Mouse (Mus musculus) WW6 (cell line): Measurements from ENCODE around the gene D730048I06Rik.
"Not testable (repeated sequence)": the region's sequence is repeated elsewhere in the genome, so short reads cannot be mapped to it uniquely, and the experiment has no call there.

Source experiments
- DNase-seq: peaks from one replicate; pipeline ENCODE4 v3.0.0-alpha.2; 2013; ENCODE audit warnings: low read depth, low spot score

The D730048I06Rik gene

GRCm38 (mm10) chr9:35790001-35790400, at the start of gene D730048I06Rik, which contains the start of gene Gm27235:
Gene D730048I06Rik, minus strand, starts transcription at chr9:35790112.
Gene Gm27235, minus strand, starts transcription at chr9:35790101.
- DNase-seq, result no peak

GRCm38 (mm10) chr9:35817881-35818280, 28.0 kb upstream of the D730048I06Rik start:
- not testable (repeated sequence) for DNase-seq

- DNase-seq, result no peak
Measured at GRCm38 (mm10) chr9:35798146-35798545, 8.2 kb upstream of the D730048I06Rik start.

GRCm38 (mm10) chr9:35778009-35778408, 11.9 kb downstream of the D730048I06Rik start, which contains the start of gene Gm17727:
Gene Gm17727, minus strand, starts transcription at chr9:35778109.
- DNase-seq, result no peak

GRCm38 (mm10) chr9:35756843-35757242, 33.1 kb downstream of the D730048I06Rik start:
- no peak for DNase-seq

GRCm38 (mm10) chr9:35740749-35741148, 49.2 kb downstream of the D730048I06Rik start, which contains the start of gene Gm17677:
Gene Gm17677, plus strand, starts transcription at chr9:35741049.
- DNase-seq, result no peak
